Mouse (Mus musculus) erythroid progenitor cell, adult 5-6 weeks (primary cell): ENCODE results near the gene Ucp2. TPM values are rescaled to one million over a fixed set of nuclear protein-coding genes. Genes with fewer than 3 reads are reported as not detected.
"Not testable (repeated sequence)": the region's sequence is repeated elsewhere in the genome, so short reads cannot be mapped to it uniquely, and the experiment has no call there.

Experiments
- ATAC-seq: replicated peaks from 2 replicates; pipeline ENCODE4 v1.8.0; 2016; ENCODE audit warnings: moderate number of reproducible peaks, mild to moderate bottlenecking, moderate TSS enrichment, inconsistent platforms; ENCODE audit not compliant: poor library complexity, low FRiP score, severe bottlenecking
- total RNA-seq, 2 experiments: library from RNA; stranded (forward) in 1 of 2; stranded (reverse) in 1 of 2; fragments of 150-400 nt in 1 of 2; fragments of 186-747, 209-891 nt in 1 of 2; gene quantifications; 2 replicates each; pipeline versions ENCODE4 v1.2.3 to v1.2.4; 2015 to 2017; ENCODE audit warnings: low replicate concordance in 2 of 2

The Ucp2 gene
- total RNA-seq, 2 experiments from 2014 or later, result 595 to 753 TPM

GRCm38 (mm10) chr7:100479100-100479822 is 13.9 kb upstream of the Ucp2 start:
- ATAC-seq, result no peak

- ATAC-seq, result no peak
Measured at GRCm38 (mm10) chr7:100479823-100480164, 13.3 kb upstream of the Ucp2 start.

- ATAC-seq, result no peak
Measured at GRCm38 (mm10) chr7:100480175-100480574, 13.0 kb upstream of the Ucp2 start.

GRCm38 (mm10) chr7:100482046-100482445 is 11.1 kb upstream of the Ucp2 start:
- not testable (repeated sequence) for ATAC-seq

GRCm38 (mm10) chr7:100484493-100484892 is 8.6 kb upstream of the Ucp2 start:
- no peak for ATAC-seq

GRCm38 (mm10) chr7:100487301-100487700 is 5.8 kb upstream of the Ucp2 start:
- no peak for ATAC-seq

GRCm38 (mm10) chr7:100488474-100489048 is 4.6 kb upstream of the Ucp2 start:
- ATAC-seq, result no peak

- ATAC-seq, result peak; percentile 56
Measured at GRCm38 (mm10) chr7:100492391-100493116, 583 bp upstream of the Ucp2 start.

- peak; percentile 11; the same call in 1 of the 2 replicates for ATAC-seq
Measured at GRCm38 (mm10) chr7:100493484-100494414, 612 bp downstream of the Ucp2 start.

- ATAC-seq, result no peak
Measured at GRCm38 (mm10) chr7:100494415-100494831, 1.3 kb downstream of the Ucp2 start.

GRCm38 (mm10) chr7:100495042-100495441 is 1.9 kb downstream of the Ucp2 start:
- no peak for ATAC-seq

- peak; percentile 28; the same call in 1 of the 2 replicates for ATAC-seq
Measured at GRCm38 (mm10) chr7:100495581-100496251, 2.6 kb downstream of the Ucp2 start.

GRCm38 (mm10) chr7:100496371-100496770 is 3.2 kb downstream of the Ucp2 start:
- no peak for ATAC-seq

GRCm38 (mm10) chr7:100496791-100497190 is 3.7 kb downstream of the Ucp2 start:
- no peak for ATAC-seq

- no peak for ATAC-seq
Measured at GRCm38 (mm10) chr7:100497402-100497801, 4.3 kb downstream of the Ucp2 start.

- ATAC-seq, result no peak
Measured at GRCm38 (mm10) chr7:100497982-100498381, 4.8 kb downstream of the Ucp2 start.

- no peak for ATAC-seq
Measured at GRCm38 (mm10) chr7:100499465-100499864, 6.3 kb downstream of the Ucp2 start.

GRCm38 (mm10) chr7:100500276-100500977 is 7.3 kb downstream of the Ucp2 start:
- peak; percentile 16 for ATAC-seq
